Mouse (Mus musculus) right cerebral cortex, postnatal 14 days (tissue): Measurements from ENCODE around the gene Hmx3.

Experiments used
- DNase-seq: peaks from one replicate; pipeline ENCODE4 v3.0.0; 2022

Gene Hmx3

GRCm38 (mm10) chr7:131542115-131542871, at the start of gene Hmx3:
Gene Hmx3, plus strand, starts transcription at chr7:131542867.
- no peak for DNase-seq

- DNase-seq = no peak
These were observed 38.9 kb upstream of the Hmx3 start for GRCm38 (mm10) chr7:131503739-131504138.

- peak; percentile 90 for DNase-seq
These were observed 2.7 kb upstream of the Hmx3 start for GRCm38 (mm10) chr7:131539979-131540378.

GRCm38 (mm10) chr7:131541184-131542114, 1.2 kb upstream of the Hmx3 start:
- DNase-seq = no peak

GRCm38 (mm10) chr7:131542872-131543622, 380 bp downstream of the Hmx3 start:
- DNase-seq = no peak

- no peak for DNase-seq
These were observed 1.2 kb downstream of the Hmx3 start for GRCm38 (mm10) chr7:131543623-131544481.

- no peak for DNase-seq
These were observed 2.2 kb downstream of the Hmx3 start for GRCm38 (mm10) chr7:131544871-131545270.

GRCm38 (mm10) chr7:131545701-131546385, 3.2 kb downstream of the Hmx3 start:
- no peak for DNase-seq

- DNase-seq = no peak
These were observed 3.8 kb downstream of the Hmx3 start for GRCm38 (mm10) chr7:131546423-131546822.

GRCm38 (mm10) chr7:131547481-131547880, 4.8 kb downstream of the Hmx3 start:
- DNase-seq = no peak

- no peak for DNase-seq
These were observed 5.8 kb downstream of the Hmx3 start, which contains the start of gene Hmx2 for GRCm38 (mm10) chr7:131548473-131548872. Gene Hmx2, plus strand, starts transcription at chr7:131548773.

GRCm38 (mm10) chr7:131551471-131551870, 8.8 kb downstream of the Hmx3 start:
- no peak for DNase-seq

- no peak for DNase-seq
These were observed 9.5 kb downstream of the Hmx3 start for GRCm38 (mm10) chr7:131551931-131552741.

- no peak for DNase-seq
These were observed 10.1 kb downstream of the Hmx3 start for GRCm38 (mm10) chr7:131552781-131553180.

- no peak for DNase-seq
These were observed 11.1 kb downstream of the Hmx3 start for GRCm38 (mm10) chr7:131553771-131554175.

GRCm38 (mm10) chr7:131554341-131555180, 11.9 kb downstream of the Hmx3 start:
- no peak for DNase-seq

GRCm38 (mm10) chr7:131555301-131556081, 12.8 kb downstream of the Hmx3 start:
- no peak for DNase-seq

GRCm38 (mm10) chr7:131556116-131556515, 13.4 kb downstream of the Hmx3 start:
- DNase-seq = no peak
